10 mouse cellular contexts compared by ENCODE assay signal in the genomic region with DNA sequence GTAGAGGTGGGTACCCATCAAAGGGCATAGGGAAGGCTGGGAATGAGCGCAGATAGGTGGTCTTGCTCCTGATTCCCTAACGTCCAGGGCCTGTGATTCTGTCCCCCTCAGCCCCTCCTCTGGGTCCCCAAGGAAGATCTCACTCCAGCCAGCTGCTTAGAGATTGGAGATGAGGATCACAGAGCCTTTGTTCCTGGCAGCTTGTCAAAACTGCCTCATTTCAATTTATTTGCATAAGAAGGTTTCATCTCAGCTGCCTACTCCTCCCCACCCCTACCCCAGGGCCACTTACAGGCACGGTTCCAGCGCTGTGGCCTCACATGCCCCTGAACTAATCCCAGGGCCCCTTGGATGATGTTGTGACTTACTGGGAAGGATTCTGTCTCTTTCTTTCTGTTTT. TPM values are rescaled to one million over a fixed set of nuclear protein-coding genes. Genes with fewer than 3 reads are reported as not detected.
DNase-seq lines count a peak whose midpoint lies in the region; ATAC-seq and TF ChIP-seq lines count a peak whose summit lies in the region.
"Had no signal": no experiment of that assay in that cellular context is flagged by ENCODE, and none has a peak within 500 bp of the region (broad histone marks: within the 10 kb centered on the region; RNA-seq: fewer than 3 reads in every experiment).

No protein-coding gene starts in this region.

- 37% methylated on average over 4 of the region's 4 CpGs for WGBS in limb, embryonic 14.5 days
- WGBS in limb, embryonic 10.5 days, result 24% methylated on average over 4 of the region's 4 CpGs

- TF ChIP-seq POLR2A in limb, embryonic 14.5 days (IDR thresholded peaks at IDR 0.05; ENCODE audit: borderline replicate concordance, extremely low read depth, insufficient read depth, insufficient read length), result no peak

- ATAC-seq in limb, embryonic 14.5 days (ENCODE audit: low FRiP score, low read depth), result no peak
- no peak for ATAC-seq in inflammation-experienced regulatory T-cells, adult 6 months

- no peaks in the 10 kb centered on the region for H3K9me3 ChIP-seq in limb, embryonic 14.5 days (ENCODE audit: control insufficient read depth, low read length)
- no peaks in the 10 kb centered on the region for H3K9me3 ChIP-seq in limb, embryonic 10.5 days (replicated peaks)
- H3K9me3 ChIP-seq: embryonic facial prominence, embryonic 15.5 days; lung, embryonic 15.5 days had no signal

- no peak overlapping the region for H3K4me2 ChIP-seq in limb, embryonic 14.5 days (replicated peaks; ENCODE audit: low read depth, low read length, severe bottlenecking)
- H3K4me2 ChIP-seq: embryonic facial prominence, embryonic 15.5 days; lung, embryonic 15.5 days had no signal

- no peak overlapping the region for H3K9ac ChIP-seq in limb, embryonic 14.5 days (ENCODE audit: low read depth, low read length, severe bottlenecking)
- H3K9ac ChIP-seq: embryonic facial prominence, embryonic 15.5 days; lung, embryonic 15.5 days had no signal

- no peak overlapping the region for H3K4me3 ChIP-seq in limb, embryonic 14.5 days (replicated peaks; ENCODE audit: low read length)
- no peak overlapping the region for H3K4me3 ChIP-seq in limb, embryonic 10.5 days
- H3K4me3 ChIP-seq: embryonic facial prominence, embryonic 15.5 days; lung, embryonic 15.5 days had no signal

- no peak overlapping the region for H3K27ac ChIP-seq in limb, embryonic 14.5 days (replicated peaks; ENCODE audit: low read depth, low read length)
- H3K27ac ChIP-seq in limb, embryonic 10.5 days, result no peak overlapping the region
- H3K27ac ChIP-seq: embryonic facial prominence, embryonic 15.5 days; lung, embryonic 15.5 days had no signal

- 0 out of 2 replicates have a peak, but pooled peaks cover 6% of the 10 kb centered on the region for H3K27me3 ChIP-seq in limb, embryonic 14.5 days (ENCODE audit: control insufficient read depth, insufficient read depth, low read length)
- peaks cover 57% of the 10 kb centered on the region for H3K27me3 ChIP-seq in limb, embryonic 10.5 days (ENCODE audit: low read depth, poor library complexity, severe bottlenecking)

- H3K36me3 ChIP-seq in limb, embryonic 14.5 days (ENCODE audit: control insufficient read depth, insufficient read depth, low read length), result no peaks in the 10 kb centered on the region
- H3K36me3 ChIP-seq in limb, embryonic 10.5 days, result no peaks in the 10 kb centered on the region
- H3K36me3 ChIP-seq: embryonic facial prominence, embryonic 15.5 days; lung, embryonic 15.5 days had no signal

- H3K4me1 ChIP-seq in limb, embryonic 14.5 days (ENCODE audit: control insufficient read depth, insufficient read depth, low read length), result 0 out of 2 replicates have a peak, but pooled peaks cover 12% of the 10 kb centered on the region
- H3K4me1 ChIP-seq in limb, embryonic 10.5 days, result peaks cover 20% of the 10 kb centered on the region

- peak; percentile 20 for DNase-seq in adrenal gland, adult 8-10 months
- DNase-seq in adrenal gland, postnatal 25 days, result no peak
- peak; percentile 49 for DNase-seq in limb, embryonic 14.5 days (ENCODE audit: low spot score)
- no peak for DNase-seq in limb, embryonic 10.5 days (ENCODE audit: low spot score)
- peak; percentile 42 to 61 for DNase-seq in gastrocnemius, postnatal 4 days (ENCODE audit: low spot score in 2 of 2)
- DNase-seq in retina, postnatal 1 day, result peak; percentile 91
- DNase-seq in cerebellum, adult 8-10 months, result no peak

RNA-seq across cellular contexts. Expression of a gene that starts 33.9 kb away (rescaled TPM):
- total RNA-seq in adrenal gland, adult 8-10 months (2022), result 1 to 10 TPM; 1.2 to 2.3 (median 1.8) TPM
- 0.86 and 1.1 TPM in 2 replicates for total RNA-seq in adrenal gland, postnatal 25 days (2021)
- polyA plus RNA-seq in limb, embryonic 14.5 days (2012; rRNA removed), result 21.0 and 29.9 TPM in 2 replicates
- 5.4 and 5.5 TPM in 2 replicates for polyA plus RNA-seq in limb, embryonic 14.5 days (2014; fragmentation: Nextera tagmentation; extraction: Ambion mirVana)
- 0.85 and 1.8 TPM in 2 replicates for polyA plus RNA-seq in limb, embryonic 10.5 days (2016; fragmentation: Nextera tagmentation; extraction: Ambion mirVana)
- total RNA-seq in gastrocnemius, postnatal 4 days (2021), result 1 to 10 TPM; 3.2 TPM
- not detected for polyA plus RNA-seq in inflammation-experienced regulatory T-cells, adult 6 months (2017; shearing (Covaris generic))

RNA-seq across cellular contexts. Expression of a gene that starts 34.3 kb away (rescaled TPM):
- 1 to 10 TPM in 1 of 4 experiments, under 1 TPM in 2, not detected in 1; 0.29 to 1.5 (median 0.40) TPM for total RNA-seq in adrenal gland, adult 8-10 months (2022)
- total RNA-seq in adrenal gland, postnatal 25 days (2021), result 1.6 and 1.8 TPM in 2 replicates
- 2.6 and 2.9 TPM in 2 replicates for polyA plus RNA-seq in limb, embryonic 14.5 days (2012; rRNA removed)
- 1.7 and 1.8 TPM in 2 replicates for polyA plus RNA-seq in limb, embryonic 14.5 days (2014; fragmentation: Nextera tagmentation; extraction: Ambion mirVana)
- polyA plus RNA-seq in limb, embryonic 10.5 days (2016; fragmentation: Nextera tagmentation; extraction: Ambion mirVana), result 0.35 TPM in 1 of 2 replicates, not detected in the other
- total RNA-seq in gastrocnemius, postnatal 4 days (2021), result 1 to 10 TPM; 1.1 to 1.6 TPM
- not detected for polyA plus RNA-seq in inflammation-experienced regulatory T-cells, adult 6 months (2017; shearing (Covaris generic))

RNA-seq across cellular contexts. Expression of a gene that starts 34.7 kb away (rescaled TPM):
- 10 to 100 TPM in 1 of 4 experiments, 1 to 10 TPM in 3; 6.4 to 15.0 (median 8.1) TPM for total RNA-seq in adrenal gland, adult 8-10 months (2022)
- 10.0 and 10.4 TPM in 2 replicates for total RNA-seq in adrenal gland, postnatal 25 days (2021)
- 59.9 and 80.6 TPM in 2 replicates for polyA plus RNA-seq in limb, embryonic 14.5 days (2012; rRNA removed)
- 47.1 and 49.2 TPM in 2 replicates for polyA plus RNA-seq in limb, embryonic 14.5 days (2014; fragmentation: Nextera tagmentation; extraction: Ambion mirVana)
- polyA plus RNA-seq in limb, embryonic 10.5 days (2016; fragmentation: Nextera tagmentation; extraction: Ambion mirVana), result 2.1 and 5.0 TPM in 2 replicates
- 10 to 100 TPM; 44.4 to 46.1 TPM for total RNA-seq in gastrocnemius, postnatal 4 days (2021)
- not detected for polyA plus RNA-seq in inflammation-experienced regulatory T-cells, adult 6 months (2017; shearing (Covaris generic))

Comparison
In these comparisons a context has a peak if more than half of its experiments do, and no peak if none do; other contexts are left out.
1. DNase-seq: peak in adrenal gland, adult 8-10 months (single experiment), limb, embryonic 14.5 days (single experiment), gastrocnemius, postnatal 4 days (2 of 2) and retina, postnatal 1 day (single experiment); none in adrenal gland, postnatal 25 days (single experiment), limb, embryonic 10.5 days (single experiment) and cerebellum, adult 8-10 months (single experiment).